Mouse (Mus musculus) left cerebral cortex, adult 2 months (tissue): ENCODE data around the gene Tcp10c. TPM values are rescaled to one million over a fixed set of nuclear protein-coding genes. Genes with fewer than 3 reads are reported as not detected.
"Not testable (repeated sequence)": the region's sequence is repeated elsewhere in the genome, so short reads cannot be mapped to it uniquely, and the experiment has no call there.

Experiments used
- DNase-seq, 2 experiments: peaks; one replicate each; pipeline ENCODE4 v3.0.0; 2021 to 2022; ENCODE audit warnings: low spot score in 2 of 2, mixed read lengths in 1 of 2; ENCODE audit errors: extremely low spot score in 1 of 2
- H3K27ac ChIP-seq: fragments of 200-600 bp; 2 replicates; pipeline ENCODE4 v1.8.1; 2022
- H3K4me3 ChIP-seq: fragments of 200-600 bp; 2 replicates; pipeline ENCODE4 v1.8.1; 2022
- CTCF ChIP-seq: fragments of 200-600 bp; IDR thresholded peaks from 2 replicates; pipeline ENCODE4 v1.8.1; 2022; ENCODE audit warnings: antibody characterized with exemption, mild to moderate bottlenecking, moderate library complexity
- intact Hi-C: fragments of 180-260 bp; cut with DNase I; formaldehyde crosslinking; loops from one replicate; pipeline ENCODE4 v1.15.1; 2025
- long read RNA-seq, 2 experiments: library from polyadenylated mRNA; stranded (forward); transcript quantifications; one replicate each; pipeline ENCODE4 v2.0.0; 2021; ENCODE audit warnings: borderline mapping rate in 2 of 2
- total RNA-seq, 2 experiments: library from RNA; stranded (reverse); gene quantifications; 2 replicates each; pipeline ENCODE4 v1.2.3; 2021

Gene Tcp10c
- total RNA-seq = not detected
- long read RNA-seq, experiment 1, partial matches to known transcripts = 1 of 1 reads
- long read RNA-seq, experiment 1, other reads (novel, unspliced or antisense) = 0 of 1 reads
- long read RNA-seq, experiment 2 = 0 reads

- H3K4me3 ChIP-seq, DNase-seq, H3K27ac ChIP-seq, intact Hi-C loops: not testable (repeated sequence)
Measured at GRCm38 (mm10) chr17:13354521-13354920, at the start of gene Tcp10c. Tcp10c (plus strand) TSS chr17:13354572.

- H3K27ac ChIP-seq, intact Hi-C loops, H3K4me3 ChIP-seq, DNase-seq: not testable (repeated sequence)
- peak; percentile 7 for TF ChIP-seq CTCF
Measured at GRCm38 (mm10) chr17:13307852-13308251, 46.5 kb upstream of the Tcp10c start.

- intact Hi-C loops, H3K4me3 ChIP-seq, DNase-seq, H3K27ac ChIP-seq: not testable (repeated sequence)
Measured at GRCm38 (mm10) chr17:13308344-13308743, 46.0 kb upstream of the Tcp10c start.

- H3K27ac ChIP-seq, DNase-seq, H3K4me3 ChIP-seq, intact Hi-C loops: not testable (repeated sequence)
Measured at GRCm38 (mm10) chr17:13308746-13309145, 45.6 kb upstream of the Tcp10c start.

- DNase-seq, intact Hi-C loops: not testable (repeated sequence)
Measured at GRCm38 (mm10) chr17:13309182-13309631, 45.2 kb upstream of the Tcp10c start.

GRCm38 (mm10) chr17:13329967-13330366 lies 24.4 kb upstream of the Tcp10c start:
- DNase-seq, H3K27ac ChIP-seq, H3K4me3 ChIP-seq, intact Hi-C loops: not testable (repeated sequence)

More at GRCm38 (mm10) chr17:13309182-13309631, 45.2 kb upstream of the Tcp10c start:
- H3K4me3 ChIP-seq, H3K27ac ChIP-seq: not testable (repeated sequence)

- DNase-seq, H3K4me3 ChIP-seq, intact Hi-C loops, H3K27ac ChIP-seq: not testable (repeated sequence)
Measured at GRCm38 (mm10) chr17:13331179-13331578, 23.2 kb upstream of the Tcp10c start.

- intact Hi-C loops, H3K27ac ChIP-seq, DNase-seq, H3K4me3 ChIP-seq: not testable (repeated sequence)
Measured at GRCm38 (mm10) chr17:13332496-13332895, 21.9 kb upstream of the Tcp10c start.

- intact Hi-C loops, H3K4me3 ChIP-seq, H3K27ac ChIP-seq: not testable (repeated sequence)
- peak; percentile 51 to 62 for DNase-seq
- peak; percentile 60 for TF ChIP-seq CTCF
Measured at GRCm38 (mm10) chr17:13336979-13337749, 17.2 kb upstream of the Tcp10c start.

- H3K27ac ChIP-seq, intact Hi-C loops, H3K4me3 ChIP-seq, DNase-seq: not testable (repeated sequence)
Measured at GRCm38 (mm10) chr17:13337931-13338330, 16.4 kb upstream of the Tcp10c start.

- DNase-seq, intact Hi-C loops, H3K27ac ChIP-seq: not testable (repeated sequence)
Measured at GRCm38 (mm10) chr17:13340071-13340470, 14.3 kb upstream of the Tcp10c start.

GRCm38 (mm10) chr17:13345923-13346322 lies 8.4 kb upstream of the Tcp10c start:
- H3K4me3 ChIP-seq, DNase-seq, H3K27ac ChIP-seq, intact Hi-C loops: not testable (repeated sequence)

More at GRCm38 (mm10) chr17:13340071-13340470, 14.3 kb upstream of the Tcp10c start:
- H3K4me3 ChIP-seq = not testable (repeated sequence)

GRCm38 (mm10) chr17:13349563-13349962 lies 4.8 kb upstream of the Tcp10c start:
- intact Hi-C loops, H3K27ac ChIP-seq, DNase-seq, H3K4me3 ChIP-seq: not testable (repeated sequence)

- intact Hi-C loops, H3K4me3 ChIP-seq, DNase-seq, H3K27ac ChIP-seq: not testable (repeated sequence)
Measured at GRCm38 (mm10) chr17:13353249-13353648, 1.1 kb upstream of the Tcp10c start.

GRCm38 (mm10) chr17:13362489-13362888 lies 8.1 kb downstream of the Tcp10c start:
- intact Hi-C loops, DNase-seq: not testable (repeated sequence)

GRCm38 (mm10) chr17:13363773-13364172 lies 9.4 kb downstream of the Tcp10c start:
- intact Hi-C loops, DNase-seq, H3K4me3 ChIP-seq, H3K27ac ChIP-seq: not testable (repeated sequence)

More at GRCm38 (mm10) chr17:13362489-13362888, 8.1 kb downstream of the Tcp10c start:
- H3K27ac ChIP-seq, H3K4me3 ChIP-seq: not testable (repeated sequence)

- H3K4me3 ChIP-seq, DNase-seq, H3K27ac ChIP-seq, intact Hi-C loops: not testable (repeated sequence)
Measured at GRCm38 (mm10) chr17:13364196-13364595, 9.8 kb downstream of the Tcp10c start.
